Mouse (Mus musculus) adrenal gland, adult (tissue): ENCODE results near the gene Mrpl49.

ENCODE experiments used
- DNase-seq, 2 experiments: peaks; one replicate each; pipeline ENCODE4 v3.0.0; 2022 to 2023; ENCODE audit warnings: low spot score in 1 of 2; ENCODE audit not compliant: inconsistent age in 2 of 2

Gene Mrpl49

GRCm38 (mm10) chr19:6042293-6042692 is 15.3 kb downstream of the Mrpl49 start:
- DNase-seq = peak in 1 of 2 experiments; percentile 24

- no peak for DNase-seq
These were observed 17.6 kb downstream of the Mrpl49 start for GRCm38 (mm10) chr19:6040002-6040401.

GRCm38 (mm10) chr19:6038326-6038725 is 19.3 kb downstream of the Mrpl49 start:
- no peak for DNase-seq

- no peak for DNase-seq
These were observed 19.9 kb downstream of the Mrpl49 start for GRCm38 (mm10) chr19:6037695-6038094.

- no peak for DNase-seq
These were observed 21.5 kb downstream of the Mrpl49 start for GRCm38 (mm10) chr19:6035966-6036585.

GRCm38 (mm10) chr19:6030520-6031280 is 26.9 kb downstream of the Mrpl49 start:
- DNase-seq = no peak

GRCm38 (mm10) chr19:6029426-6029825 is 28.2 kb downstream of the Mrpl49 start:
- DNase-seq = no peak

GRCm38 (mm10) chr19:6028991-6029390 is 28.6 kb downstream of the Mrpl49 start:
- DNase-seq = no peak

- peak; percentile 87 to 91 for DNase-seq
These were observed 33.7 kb downstream of the Mrpl49 start for GRCm38 (mm10) chr19:6023930-6024329.

- DNase-seq = no peak
These were observed 34.5 kb downstream of the Mrpl49 start for GRCm38 (mm10) chr19:6023059-6023458.

- no peak for DNase-seq
These were observed 37.3 kb downstream of the Mrpl49 start for GRCm38 (mm10) chr19:6020276-6020675.

- peak; percentile 83 to 95 for DNase-seq
These were observed 39.2 kb downstream of the Mrpl49 start for GRCm38 (mm10) chr19:6018142-6019089.

- DNase-seq = no peak
These were observed 41.1 kb downstream of the Mrpl49 start for GRCm38 (mm10) chr19:6016532-6016931.

- peak; percentile 80 to 93 for DNase-seq
These were observed 41.9 kb downstream of the Mrpl49 start, which contains the start of gene Capn1 for GRCm38 (mm10) chr19:6015511-6016315. Gene Capn1, minus strand, starts transcription at chr19:6015897.

- peak; percentile 63 to 85 for DNase-seq
These were observed 42.5 kb downstream of the Mrpl49 start for GRCm38 (mm10) chr19:6014991-6015510.

GRCm38 (mm10) chr19:6013691-6014090 is 43.9 kb downstream of the Mrpl49 start:
- no peak for DNase-seq

GRCm38 (mm10) chr19:6009137-6009536 is 48.4 kb downstream of the Mrpl49 start:
- DNase-seq = no peak

GRCm38 (mm10) chr19:6007013-6007412 is 50.6 kb downstream of the Mrpl49 start:
- no peak for DNase-seq

- DNase-seq = peak in 1 of 2 experiments; percentile 45
These were observed 52.0 kb downstream of the Mrpl49 start for GRCm38 (mm10) chr19:6005541-6005940.
